ENCODE assay signal across 17 mouse cellular contexts in the genomic region with DNA sequence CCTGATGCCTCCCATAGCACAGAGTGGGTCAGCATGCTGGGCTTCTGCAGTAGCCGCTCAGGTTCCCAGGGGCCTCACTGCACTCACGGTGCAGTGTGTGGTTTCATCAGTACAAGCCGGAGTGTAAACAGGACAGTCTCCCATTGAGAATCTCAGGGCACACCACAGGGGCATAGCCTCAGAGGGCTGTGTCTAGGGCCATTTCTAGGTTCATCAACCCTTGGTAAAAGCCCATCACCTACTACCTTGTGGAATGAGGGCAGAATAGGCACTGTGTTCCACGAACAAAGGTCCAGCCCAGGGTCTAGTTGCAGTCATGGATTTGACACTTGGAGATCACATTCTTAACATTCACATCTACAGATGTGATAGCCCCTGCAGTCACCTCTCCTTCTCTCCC.
DNase-seq lines count a peak whose midpoint lies in the region; ATAC-seq and TF ChIP-seq lines count a peak whose summit lies in the region.
"Had no signal": no experiment of that assay in that cellular context is flagged by ENCODE, and none has a peak within 500 bp of the region (broad histone marks: within the 10 kb centered on the region; RNA-seq: fewer than 3 reads in every experiment).

No protein-coding gene starts in this region.

- no peaks in the 10 kb centered on the region for H3K36me3 ChIP-seq in hindbrain, embryonic 15.5 days
- no peaks in the 10 kb centered on the region for H3K36me3 ChIP-seq in hindbrain, embryonic 11.5 days (ENCODE audit: control insufficient read depth, insufficient read depth, low read length)
- no peaks in the 10 kb centered on the region for H3K36me3 ChIP-seq in embryonic facial prominence, embryonic 15.5 days
- H3K36me3 ChIP-seq in midbrain, embryonic 13.5 days, result no peaks in the 10 kb centered on the region
- H3K36me3 ChIP-seq: embryonic facial prominence, embryonic 13.5 days; stomach, embryonic 15.5 days had no signal

- DNase-seq in hindbrain, embryonic 11.5 days (ENCODE audit: low spot score), result no peak
- DNase-seq in Patski (ENCODE audit: low read depth, low spot score), result no peak
- DNase-seq in spleen, postnatal 10 days (ENCODE audit: low spot score in 2 of 2), result no peak
- no peak for DNase-seq in embryo, embryonic 11 days
- DNase-seq: adrenal gland, postnatal 36 days; cerebellum, adult 8-10 months; gastrocnemius, adult 2 months; kidney, adult 2 months; kidney, postnatal 25 days; lung, adult 2 months; lung, postnatal 4 days had no signal

- no peaks in the 10 kb centered on the region for H3K27me3 ChIP-seq in hindbrain, embryonic 15.5 days
- no peaks in the 10 kb centered on the region for H3K27me3 ChIP-seq in hindbrain, embryonic 11.5 days (ENCODE audit: control insufficient read depth, insufficient read depth, low read length)
- H3K27me3 ChIP-seq in Patski, result no peaks in the 10 kb centered on the region
- no peaks in the 10 kb centered on the region for H3K27me3 ChIP-seq in embryonic facial prominence, embryonic 15.5 days
- no peaks in the 10 kb centered on the region for H3K27me3 ChIP-seq in midbrain, embryonic 13.5 days
- H3K27me3 ChIP-seq: embryonic facial prominence, embryonic 13.5 days; stomach, embryonic 15.5 days had no signal

- no peak overlapping the region for H3K9ac ChIP-seq in hindbrain, embryonic 15.5 days
- no peak overlapping the region for H3K9ac ChIP-seq in hindbrain, embryonic 11.5 days (ENCODE audit: low read depth, low read length)
- no peak overlapping the region for H3K9ac ChIP-seq in embryonic facial prominence, embryonic 15.5 days
- H3K9ac ChIP-seq in midbrain, embryonic 13.5 days (replicated peaks), result no peak overlapping the region
- H3K9ac ChIP-seq: embryonic facial prominence, embryonic 13.5 days; stomach, embryonic 15.5 days had no signal

- in situ Hi-C loops in Patski (cut with MboI; ENCODE audit: low pct_unique_long_range_greater_than_20kb), result no loop called here

- H3K27ac ChIP-seq in hindbrain, embryonic 15.5 days (replicated peaks), result no peak overlapping the region
- H3K27ac ChIP-seq in hindbrain, embryonic 11.5 days (ENCODE audit: low read depth, low read length), result no peak overlapping the region
- H3K27ac ChIP-seq in embryonic facial prominence, embryonic 15.5 days (replicated peaks), result peak overlapping the region; percentile 12; the same call in 1 of the 2 replicates
- H3K27ac ChIP-seq in midbrain, embryonic 13.5 days, result peak overlapping the region; percentile 73
- H3K27ac ChIP-seq: embryonic facial prominence, embryonic 13.5 days had no signal

- TF ChIP-seq CTCF in Patski (IDR thresholded peaks at IDR 0.05), result no peak

- POLR2A ChIA-PET in Patski (lab: Charles Lee), result no interaction called here

- WGBS in hindbrain, embryonic 15.5 days, result 67% methylated on average over 4 of the region's 4 CpGs
- 81% methylated on average over 4 of the region's 4 CpGs for WGBS in hindbrain, embryonic 11.5 days
- WGBS in embryonic facial prominence, embryonic 15.5 days, result 43% methylated on average over 4 of the region's 4 CpGs
- 56% methylated on average over 4 of the region's 4 CpGs for WGBS in midbrain, embryonic 13.5 days

- H3K4me3 ChIP-seq in hindbrain, embryonic 15.5 days, result no peak overlapping the region
- no peak overlapping the region for H3K4me3 ChIP-seq in hindbrain, embryonic 11.5 days (ENCODE audit: low read depth, low read length)
- no peak overlapping the region for H3K4me3 ChIP-seq in embryonic facial prominence, embryonic 15.5 days (replicated peaks)
- H3K4me3 ChIP-seq in midbrain, embryonic 13.5 days (replicated peaks), result no peak overlapping the region
- H3K4me3 ChIP-seq: embryonic facial prominence, embryonic 13.5 days; gastrocnemius, adult 2 months; stomach, embryonic 15.5 days had no signal

- no peak overlapping the region for H3K4me2 ChIP-seq in hindbrain, embryonic 15.5 days
- no peak overlapping the region for H3K4me2 ChIP-seq in hindbrain, embryonic 11.5 days (replicated peaks; ENCODE audit: low read depth, low read length)
- H3K4me2 ChIP-seq in embryonic facial prominence, embryonic 15.5 days (replicated peaks), result no peak overlapping the region
- H3K4me2 ChIP-seq in midbrain, embryonic 13.5 days (replicated peaks), result no peak overlapping the region
- H3K4me2 ChIP-seq: embryonic facial prominence, embryonic 13.5 days; liver, embryonic 11.5 days; stomach, embryonic 15.5 days had no signal

- H3K9me3 ChIP-seq in hindbrain, embryonic 15.5 days, result no peaks in the 10 kb centered on the region
- H3K9me3 ChIP-seq in hindbrain, embryonic 11.5 days (ENCODE audit: control insufficient read depth, low read length), result no peaks in the 10 kb centered on the region
- no peaks in the 10 kb centered on the region for H3K9me3 ChIP-seq in embryonic facial prominence, embryonic 15.5 days (replicated peaks)
- no peaks in the 10 kb centered on the region for H3K9me3 ChIP-seq in midbrain, embryonic 13.5 days
- H3K9me3 ChIP-seq: embryonic facial prominence, embryonic 13.5 days; stomach, embryonic 15.5 days had no signal

- H3K4me1 ChIP-seq in hindbrain, embryonic 15.5 days (replicated peaks), result peaks cover 52% of the 10 kb centered on the region
- no peaks in the 10 kb centered on the region for H3K4me1 ChIP-seq in hindbrain, embryonic 11.5 days (replicated peaks; ENCODE audit: control insufficient read depth, insufficient read depth, low read length)
- peaks cover 49% of the 10 kb centered on the region for H3K4me1 ChIP-seq in embryonic facial prominence, embryonic 15.5 days
- H3K4me1 ChIP-seq in midbrain, embryonic 13.5 days (replicated peaks), result peaks cover 64% of the 10 kb centered on the region

- CTCF ChIA-PET in Patski (lab: Charles Lee), result interaction anchor here (1.0 to 3.4 kb wide), 5 partner anchors 10 to 24 kb away, joined by 3 to 12 read pairs (median 4); no protein-coding TSS in a partner anchor

- ATAC-seq in hindbrain, embryonic 15.5 days (ENCODE audit: low FRiP score, low read depth), result peak; percentile 24; the same call in 1 of the 2 replicates
- no peak for ATAC-seq in hindbrain, embryonic 11.5 days (ENCODE audit: low FRiP score)
- ATAC-seq in Patski, result peak; percentile 40
- ATAC-seq in embryonic facial prominence, embryonic 15.5 days (ENCODE audit: insufficient number of reproducible peaks, low FRiP score, low TSS enrichment, low read depth), result no peak
- peak; percentile 60 for ATAC-seq in midbrain, embryonic 13.5 days

Comparison
In these comparisons a context has a peak if more than half of its experiments do, and no peak if none do; other contexts are left out.
1. ATAC-seq: peak in hindbrain, embryonic 15.5 days (single experiment), Patski (single experiment) and midbrain, embryonic 13.5 days (single experiment); none in hindbrain, embryonic 11.5 days (single experiment) and embryonic facial prominence, embryonic 15.5 days (single experiment).
2. H3K27ac ChIP-seq: peak in embryonic facial prominence, embryonic 15.5 days (single experiment) and midbrain, embryonic 13.5 days (single experiment); none in hindbrain, embryonic 15.5 days (single experiment) and hindbrain, embryonic 11.5 days (single experiment).